Mouse (Mus musculus): Measurements from ENCODE around the gene Acad9.

- TF ChIP-seq POLR2A (IDR thresholded peaks at IDR 0.05; ENCODE audit: borderline replicate concordance, low read depth, low read length): no peak
- no peak for TF ChIP-seq CTCF (IDR thresholded peaks at IDR 0.05; ENCODE audit: low read depth, low read length)
These were observed 19.6 kb downstream of the Acad9 start for GRCm38 (mm10) chr3:36085394-36085793.
